Mouse (Mus musculus) adrenal gland, postnatal 10 days (tissue): ENCODE results near the gene Gpatch8. TPM values are rescaled to one million over a fixed set of nuclear protein-coding genes. Genes with fewer than 3 reads are reported as not detected.

Experiments used
- DNase-seq: peaks from one replicate; pipeline ENCODE4 v3.0.0; 2021; ENCODE audit warnings: mixed read lengths
- long read RNA-seq, 2 experiments: library from polyadenylated mRNA; stranded (forward); transcript quantifications; one replicate each; pipeline ENCODE4 v2.0.0; 2021
- total RNA-seq, 2 experiments: library from RNA; stranded (reverse); gene quantifications; 2 replicates each; pipeline ENCODE4 v1.2.3; 2021

The Gpatch8 gene
- total RNA-seq, result 10 to 100 TPM; 27.6 to 34.7 TPM
- long read RNA-seq, experiment 1, full-length matches to known transcripts, result 19 of 22 reads
- long read RNA-seq, experiment 1, partial matches to known transcripts, result 0 of 22 reads
- long read RNA-seq, experiment 1, other reads (novel, unspliced or antisense), result 3 of 22 reads
- long read RNA-seq, experiment 2, full-length matches to known transcripts, result 1 of 3 reads
- long read RNA-seq, experiment 2, partial matches to known transcripts, result 0 of 3 reads
- long read RNA-seq, experiment 2, other reads (novel, unspliced or antisense), result 2 of 3 reads

GRCm38 (mm10) chr11:102556031-102556715 is at the start of gene Gpatch8:
TSS of gene Gpatch8 (minus strand) at chr11:102556392.
- peak; percentile 96 for DNase-seq

GRCm38 (mm10) chr11:102604777-102605552 is 48.8 kb upstream of the Gpatch8 start:
- peak; percentile 45 for DNase-seq

GRCm38 (mm10) chr11:102604010-102604584 is 47.9 kb upstream of the Gpatch8 start, which contains the start of gene Fzd2:
TSS of gene Fzd2 (plus strand) at chr11:102604396.
- peak; percentile 86 for DNase-seq

- DNase-seq, result peak; percentile 68
Observed at GRCm38 (mm10) chr11:102603496-102603850, 47.3 kb upstream of the Gpatch8 start.

GRCm38 (mm10) chr11:102602816-102603495 is 46.8 kb upstream of the Gpatch8 start:
- DNase-seq, result peak; percentile 28

GRCm38 (mm10) chr11:102599912-102600311 is 43.7 kb upstream of the Gpatch8 start:
- no peak for DNase-seq

GRCm38 (mm10) chr11:102595341-102595820 is 39.2 kb upstream of the Gpatch8 start:
- no peak for DNase-seq

GRCm38 (mm10) chr11:102587554-102587953 is 31.4 kb upstream of the Gpatch8 start:
- no peak for DNase-seq

GRCm38 (mm10) chr11:102586445-102587130 is 30.4 kb upstream of the Gpatch8 start:
- no peak for DNase-seq

- DNase-seq, result no peak
Observed at GRCm38 (mm10) chr11:102582736-102583135, 26.5 kb upstream of the Gpatch8 start.

GRCm38 (mm10) chr11:102582016-102582610 is 25.9 kb upstream of the Gpatch8 start:
- peak; percentile 17 for DNase-seq

- DNase-seq, result peak; percentile 38
Observed at GRCm38 (mm10) chr11:102581281-102582015, 25.3 kb upstream of the Gpatch8 start.

GRCm38 (mm10) chr11:102580034-102580330 is 23.8 kb upstream of the Gpatch8 start:
- no peak for DNase-seq

- peak; percentile 23 for DNase-seq
Observed at GRCm38 (mm10) chr11:102579165-102580033, 23.2 kb upstream of the Gpatch8 start, which contains the start of gene Gm11627. TSS of gene Gm11627 (minus strand) at chr11:102579461.

- DNase-seq, result peak; percentile 93
Observed at GRCm38 (mm10) chr11:102578341-102579118, 22.3 kb upstream of the Gpatch8 start.

- DNase-seq, result no peak
Observed at GRCm38 (mm10) chr11:102576050-102576754, 20.0 kb upstream of the Gpatch8 start.

- DNase-seq, result no peak
Observed at GRCm38 (mm10) chr11:102575034-102575433, 18.8 kb upstream of the Gpatch8 start.
